Mouse (Mus musculus) kidney, postnatal 0 days (tissue): Measurements from ENCODE around the gene Chuk. TPM values are rescaled to one million over a fixed set of nuclear protein-coding genes. Genes with fewer than 3 reads are reported as not detected.

ENCODE experiments used
- ATAC-seq: fragments of 200-750 bp; cut with Nextera tagmentation; replicated peaks from 2 replicates; pipeline ENCODE4 v1.8.0; 2017; ENCODE audit warnings: low read depth, moderate number of reproducible peaks, moderate TSS enrichment, moderate library complexity; ENCODE audit not compliant: low FRiP score
- DNase-seq: peaks from one replicate; pipeline ENCODE4 v3.0.0-alpha.2; 2016; ENCODE audit warnings: low spot score
- H3K27ac ChIP-seq: fragments of 300-500 bp; sonication (generic); 2 replicates; pipeline ENCODE4 v1.5.1; 2014; ENCODE audit warnings: mild to moderate bottlenecking
- H3K27me3 ChIP-seq: fragments of 300-500 bp; sonication (generic); 2 replicates; pipeline ENCODE4 v1.6.1; 2014; ENCODE audit warnings: low read length, mixed read lengths; ENCODE audit not compliant: insufficient read depth
- H3K36me3 ChIP-seq: fragments of 300-500 bp; sonication (generic); 2 replicates; pipeline ENCODE4 v1.6.1; 2014; ENCODE audit warnings: low read length, mixed read lengths; ENCODE audit not compliant: insufficient read depth
- H3K4me1 ChIP-seq: fragments of 300-500 bp; sonication (generic); replicated peaks from 2 replicates; pipeline ENCODE4 v1.6.1; 2014; ENCODE audit warnings: antibody characterized with exemption, low read length, mixed read lengths; ENCODE audit not compliant: insufficient read depth
- H3K4me2 ChIP-seq: fragments of 300-500 bp; sonication (generic); 2 replicates; pipeline ENCODE4 v1.6.1; 2014; ENCODE audit warnings: mild to moderate bottlenecking, low read length, moderate library complexity, mixed read lengths
- H3K4me3 ChIP-seq: fragments of 300-500 bp; sonication (generic); replicated peaks from 2 replicates; pipeline ENCODE4 v1.5.1; 2014; ENCODE audit warnings: low read depth, low read length
- H3K9ac ChIP-seq: fragments of 300-500 bp; sonication (generic); 2 replicates; pipeline ENCODE4 v1.6.1; 2014; ENCODE audit warnings: low read depth, low read length
- H3K9me3 ChIP-seq: fragments of 300-500 bp; sonication (generic); replicated peaks from 2 replicates; pipeline ENCODE4 v1.6.1; 2016; ENCODE audit warnings: low read length, inconsistent platforms, mixed read lengths
- CTCF ChIP-seq: IDR thresholded peaks from 2 replicates; pipeline ENCODE4 v1.5.1; 2016; ENCODE audit warnings: antibody characterized with exemption, low read depth, mild to moderate bottlenecking, moderate library complexity
- WGBS: fragments of 180-500 bp; shearing (Covaris S2); extraction: QIAGEN DNeasy Blood & Tissue Kit; methylation state at CpG from one replicate; pipeline ENCODE4 v1.1.7; 2014; 5-methylcytosine and 5-hydroxymethylcytosine counted together
- polyA plus RNA-seq: library from polyadenylated mRNA; unstranded; fragments of >200 nt; fragmentation: Nextera tagmentation; extraction: Ambion mirVana; gene quantifications from 2 replicates; pipeline ENCODE4 v1.2.1, GENCODE M21; 2015

Chuk gene
- 43.3 and 47.5 TPM in 2 replicates for polyA plus RNA-seq

GRCm38 (mm10) chr19:44106831-44107660 lies at the start of gene Chuk:
Chuk (minus strand) TSS chr19:44107480.
- TF ChIP-seq CTCF, result no peak
- peak; percentile 96 for DNase-seq
- H3K9ac ChIP-seq, result peak within 1 kb of the TSS; percentile 91
- peaks cover 7% of the 10 kb centered on the region; the same call in 1 of the 2 replicates for H3K36me3 ChIP-seq
- no peaks in the 10 kb centered on the region for H3K27me3 ChIP-seq
- peaks cover 8% of the 10 kb centered on the region for H3K4me1 ChIP-seq
- peak within 1 kb of the TSS; percentile 83 for H3K4me2 ChIP-seq
- peak within 1 kb of the TSS; percentile 75 for H3K27ac ChIP-seq
- peak within 1 kb of the TSS; percentile 91 for H3K4me3 ChIP-seq
- peak; percentile 95 for ATAC-seq
- under 1% methylated on average over 63 of the region's 67 CpGs for WGBS
- no peaks in the 10 kb centered on the region for H3K9me3 ChIP-seq

- no peak for TF ChIP-seq CTCF
- DNase-seq (no peak), ATAC-seq (no peak)
- Histone ChIP-seq H3K4me3 (no peak overlapping the region), H3K27ac (no peak overlapping the region), H3K4me2 (no peak overlapping the region), H3K9ac (no peak overlapping the region), H3K4me1 (no peaks in the 10 kb centered on the region), H3K36me3 (no peaks in the 10 kb centered on the region), H3K9me3 (no peaks in the 10 kb centered on the region), H3K27me3 (peaks cover 3% of the 10 kb centered on the region; the same call in 1 of the 2 replicates)
- WGBS, result 94% methylated on average over 10 of the region's 10 CpGs
Observed at GRCm38 (mm10) chr19:44157005-44157404, 49.7 kb upstream of the Chuk start.

- Histone ChIP-seq H3K4me1 (no peaks in the 10 kb centered on the region), H3K36me3 (no peaks in the 10 kb centered on the region), H3K27ac (no peak overlapping the region), H3K4me2 (no peak overlapping the region), H3K4me3 (no peak overlapping the region), H3K9ac (no peak overlapping the region), H3K27me3 (no peaks in the 10 kb centered on the region; the same call in 1 of the 2 replicates), H3K9me3 (no peaks in the 10 kb centered on the region)
- DNase-seq, result no peak
- WGBS, result 83% methylated on average over 5 of the region's 5 CpGs
- no peak for ATAC-seq
- no peak for TF ChIP-seq CTCF
Observed at GRCm38 (mm10) chr19:44153781-44154180, 46.5 kb upstream of the Chuk start.

GRCm38 (mm10) chr19:44148991-44149390 lies 41.7 kb upstream of the Chuk start:
- DNase-seq, result no peak
- no peaks in the 10 kb centered on the region for H3K9me3 ChIP-seq
- no peaks in the 10 kb centered on the region; the same call in 1 of the 2 replicates for H3K27me3 ChIP-seq
- no peak overlapping the region for H3K9ac ChIP-seq
- H3K4me3 ChIP-seq, result no peak overlapping the region
- no peaks in the 10 kb centered on the region for H3K36me3 ChIP-seq
- WGBS, result 73% methylated on average over 2 of the region's 2 CpGs
- no peak overlapping the region for H3K27ac ChIP-seq
- no peak for ATAC-seq
- peaks cover 5% of the 10 kb centered on the region; the same call in 1 of the 2 replicates for H3K4me1 ChIP-seq
- no peak overlapping the region for H3K4me2 ChIP-seq
- TF ChIP-seq CTCF, result no peak

- Histone ChIP-seq H3K4me2 (no peak overlapping the region), H3K27ac (no peak overlapping the region), H3K9ac (no peak overlapping the region), H3K9me3 (no peaks in the 10 kb centered on the region), H3K36me3 (no peaks in the 10 kb centered on the region), H3K4me1 (peaks cover 5% of the 10 kb centered on the region; the same call in 1 of the 2 replicates), H3K27me3 (no peaks in the 10 kb centered on the region; the same call in 1 of the 2 replicates), H3K4me3 (no peak overlapping the region)
- no peak for ATAC-seq
- 23% methylated on average over 2 of the region's 2 CpGs for WGBS
- peak; percentile 48; the same call in 1 of the 2 replicates for TF ChIP-seq CTCF
- DNase-seq, result peak; percentile 21
Observed at GRCm38 (mm10) chr19:44148345-44148744, 41.1 kb upstream of the Chuk start.

DNA sequence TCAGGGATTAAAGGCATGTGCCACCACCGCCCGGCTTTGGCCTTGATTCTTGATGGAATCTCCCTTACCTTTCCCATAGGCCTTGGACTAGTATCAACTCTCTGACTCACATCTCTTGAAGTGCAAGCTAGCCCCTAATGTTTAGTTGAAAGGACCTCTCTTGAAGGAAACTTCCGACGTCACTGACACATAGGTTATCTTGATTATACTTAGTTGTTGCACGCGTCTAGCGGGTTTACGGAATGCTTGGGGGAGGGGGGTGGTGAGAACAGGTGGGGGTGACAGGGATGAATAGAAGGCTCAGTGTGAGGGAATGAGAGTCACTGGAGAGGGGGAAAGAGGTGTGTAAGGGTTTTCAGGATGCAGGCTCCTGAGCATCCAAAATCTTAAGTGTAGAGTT lies 39.7 kb upstream of the Chuk start:
- TF ChIP-seq CTCF, result no peak
- ATAC-seq, result no peak
- H3K4me1 ChIP-seq, result peaks cover 5% of the 10 kb centered on the region; the same call in 1 of the 2 replicates
- peaks cover 12% of the 10 kb centered on the region for H3K36me3 ChIP-seq
- H3K27me3 ChIP-seq, result no peaks in the 10 kb centered on the region
- H3K4me3 ChIP-seq, result no peak overlapping the region
- H3K9me3 ChIP-seq, result no peaks in the 10 kb centered on the region
- no peak overlapping the region for H3K9ac ChIP-seq
- WGBS, result 94% methylated on average over 8 of the region's 8 CpGs
- no peak overlapping the region for H3K4me2 ChIP-seq
- DNase-seq, result no peak
- H3K27ac ChIP-seq, result no peak overlapping the region
